Mouse (Mus musculus) megakaryocyte, embryonic 14.5 days (primary cell): ENCODE measurements around the gene Myh13. TPM values are rescaled to one million over a fixed set of nuclear protein-coding genes. Genes with fewer than 3 reads are reported as not detected.

Experiments
- H3K27me3 ChIP-seq: replicated peaks from 2 replicates; pipeline ENCODE3; 2012; ENCODE audit warnings: inconsistent platforms
- H3K36me3 ChIP-seq: replicated peaks from 2 replicates; pipeline ENCODE3; 2012; ENCODE audit warnings: low read length, inconsistent platforms, mixed read lengths
- H3K4me1 ChIP-seq: 2 replicates; pipeline ENCODE4 v1.6.1; 2012; ENCODE audit warnings: inconsistent platforms
- H3K4me3 ChIP-seq: replicated peaks from 2 replicates; pipeline ENCODE3; 2012; ENCODE audit warnings: moderate library complexity, mild to moderate bottlenecking, inconsistent platforms
- H3K9me3 ChIP-seq: 2 replicates; pipeline ENCODE4 v1.6.1; 2012; ENCODE audit warnings: inconsistent platforms
- FLI1 ChIP-seq: IDR thresholded peaks from 2 replicates; pipeline ENCODE4 v1.6.1; 2012; ENCODE audit warnings: low read length, inconsistent platforms, mixed read lengths
- GATA1 ChIP-seq: IDR thresholded peaks from 3 replicates; pipeline ENCODE4 v1.6.1; 2012; ENCODE audit warnings: mixed read lengths, low read length, inconsistent platforms, borderline replicate concordance
- polyA plus RNA-seq: library from polyadenylated mRNA; stranded (reverse); fragments of >175 nt; gene quantifications from 2 replicates; pipeline ENCODE4 v1.2.3, GENCODE M21; 2012; ENCODE audit warnings: low replicate concordance; ENCODE audit not compliant: insufficient read depth

Myh13 gene
- polyA plus RNA-seq: not detected in 2 replicates

DNA sequence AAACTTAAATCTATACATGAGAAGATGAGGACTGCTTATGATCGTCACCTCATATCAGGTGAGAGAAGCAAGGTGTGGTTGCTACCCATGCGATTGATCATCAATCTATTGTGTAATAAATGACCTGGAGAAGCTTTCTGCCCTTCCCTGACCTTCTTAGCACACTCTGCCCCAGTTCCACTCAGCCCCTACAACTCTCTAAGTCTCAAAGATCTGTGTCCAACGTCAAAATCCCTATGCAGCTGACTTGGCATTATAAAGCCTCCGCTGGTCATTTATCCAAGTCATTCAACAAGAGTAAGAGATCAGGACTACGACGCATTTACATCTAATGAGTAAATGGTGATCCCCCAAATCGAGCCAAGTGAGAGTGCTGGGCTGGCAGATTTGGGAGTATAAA is at the start of gene Myh13:
Gene Myh13, plus strand, starts transcription at position 301 of the 400 bp plus-strand sequence.
- Histone ChIP-seq H3K4me1 (no peaks in the 10 kb centered on the region), H3K36me3 (no peaks in the 10 kb centered on the region), H3K9me3 (no peaks in the 10 kb centered on the region), H3K4me3 (no peak within 1 kb of the TSS), H3K27me3 (no peaks in the 10 kb centered on the region)
- TF ChIP-seq FLI1: no peak

DNA sequence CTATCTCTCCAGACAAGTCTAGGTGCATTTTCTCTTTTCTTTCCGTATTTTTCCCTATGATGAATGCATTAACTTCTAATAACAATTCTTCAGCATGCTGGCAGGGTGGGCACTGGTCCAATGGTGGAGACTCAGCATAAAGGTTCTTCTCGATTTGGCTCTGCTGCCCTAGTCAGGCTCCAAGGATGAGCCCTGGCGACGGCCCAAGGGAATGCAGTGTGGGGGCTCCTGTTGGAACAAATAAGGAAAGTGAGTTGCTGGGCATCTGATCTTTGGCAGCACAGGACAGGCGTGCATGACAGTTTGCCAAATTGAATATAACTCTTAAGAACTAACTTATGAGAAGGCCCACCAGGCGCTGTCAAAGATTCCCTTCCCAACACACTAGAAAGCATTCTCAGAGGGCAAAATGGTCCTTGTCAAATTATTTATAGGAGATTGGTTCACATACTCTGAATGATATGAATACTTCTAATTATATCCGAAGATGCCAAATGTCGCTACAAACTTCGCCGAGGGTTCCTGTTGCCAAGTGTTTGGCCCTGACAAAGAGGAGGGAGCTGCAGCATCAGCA is 44.8 kb upstream of the Myh13 start, which contains the start of gene Myh8:
Gene Myh8, plus strand, starts transcription at position 524 of the 574 bp plus-strand sequence.
- Histone ChIP-seq H3K36me3 (no peaks in the 10 kb centered on the region), H3K9me3 (no peaks in the 10 kb centered on the region), H3K27me3 (no peaks in the 10 kb centered on the region), H3K4me3 (no peak within 1 kb of the TSS), H3K4me1 (no peaks in the 10 kb centered on the region)
- TF ChIP-seq FLI1 (no peak), GATA1 (no peak)

DNA sequence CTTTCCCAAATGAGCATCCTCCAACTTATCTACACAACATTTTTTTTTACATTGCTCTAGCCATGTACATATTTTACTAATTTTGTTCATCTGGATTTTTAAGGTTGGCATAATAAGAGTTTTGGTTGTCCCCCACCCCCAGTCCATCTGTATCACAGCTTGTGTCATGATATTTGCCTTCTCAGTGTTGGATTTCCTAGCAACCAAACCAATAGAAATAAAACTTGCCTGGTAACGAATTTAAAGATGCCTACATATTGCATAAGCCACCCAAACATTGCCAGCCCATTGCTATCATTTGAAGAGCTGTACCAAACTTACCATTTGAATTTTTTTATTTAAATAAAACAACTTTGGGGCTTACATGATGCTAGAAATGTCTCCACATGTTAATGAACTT is 28.0 kb upstream of the Myh13 start:
- Histone ChIP-seq H3K9me3 (peaks cover 22% of the 10 kb centered on the region), H3K36me3 (no peaks in the 10 kb centered on the region), H3K4me1 (no peaks in the 10 kb centered on the region), H3K27me3 (no peaks in the 10 kb centered on the region), H3K4me3 (no peak overlapping the region)
- TF ChIP-seq FLI1 (no peak), GATA1 (no peak)

DNA sequence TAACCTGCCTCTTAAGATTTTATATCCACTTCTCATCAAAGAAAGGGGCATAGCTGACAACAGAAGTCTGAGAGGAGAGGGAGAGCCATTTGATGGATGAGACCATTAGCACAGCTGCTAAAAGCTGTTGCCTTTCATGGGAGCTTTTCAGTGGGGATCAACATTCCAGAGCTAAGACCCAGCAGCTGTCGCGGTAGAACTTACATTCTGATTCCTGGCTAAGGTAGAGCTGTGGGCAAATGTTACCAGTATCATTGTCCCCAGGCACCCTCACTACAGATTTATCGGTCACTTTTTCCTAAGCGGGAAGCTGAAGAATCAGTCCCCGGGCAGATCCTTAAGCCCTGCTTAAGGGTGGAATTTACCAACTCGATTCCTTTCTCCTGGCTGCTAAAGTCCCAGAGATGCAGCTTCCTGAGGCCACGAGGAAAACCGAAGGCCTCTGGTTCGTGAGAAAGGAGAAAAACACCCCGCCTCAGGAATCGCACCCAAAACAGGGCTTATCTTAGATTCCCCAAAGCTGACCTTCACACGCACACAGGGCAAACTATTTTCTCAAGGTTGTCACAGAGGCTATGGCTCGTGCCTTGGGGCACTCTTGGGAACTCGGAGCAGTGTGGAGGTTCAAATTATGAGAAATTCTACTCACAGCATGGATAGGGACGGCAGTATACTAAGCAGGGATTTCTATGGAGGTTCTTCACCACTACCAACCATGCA is 7.6 kb upstream of the Myh13 start:
- H3K9me3 ChIP-seq: no peaks in the 10 kb centered on the region
- no peak for TF ChIP-seq FLI1
- TF ChIP-seq GATA1: no peak
- no peaks in the 10 kb centered on the region for H3K36me3 ChIP-seq
- no peak overlapping the region for H3K4me3 ChIP-seq
- H3K27me3 ChIP-seq: no peaks in the 10 kb centered on the region
- no peaks in the 10 kb centered on the region for H3K4me1 ChIP-seq

DNA sequence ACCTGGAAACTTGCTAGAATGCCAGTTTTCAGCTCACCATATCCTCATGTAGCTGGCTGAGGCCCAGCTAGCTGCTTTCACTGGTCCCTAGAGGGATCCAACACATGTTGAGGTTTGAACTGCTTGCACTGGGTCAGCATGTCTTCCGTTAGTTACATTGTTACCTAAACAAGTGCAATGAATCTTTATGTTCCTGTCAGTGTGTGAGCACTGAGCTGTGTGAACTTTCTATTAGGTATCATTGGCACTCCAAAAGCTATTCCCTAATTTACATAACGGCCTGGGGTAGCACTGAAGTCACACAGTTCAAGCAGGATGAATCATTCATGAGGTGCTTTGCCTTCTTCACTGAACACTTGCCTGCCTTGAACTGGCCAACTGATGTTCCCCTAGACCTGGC is 5.1 kb downstream of the Myh13 start:
- Histone ChIP-seq H3K27me3 (no peaks in the 10 kb centered on the region), H3K36me3 (no peaks in the 10 kb centered on the region), H3K4me1 (no peaks in the 10 kb centered on the region), H3K4me3 (no peak overlapping the region), H3K9me3 (no peaks in the 10 kb centered on the region)
- TF ChIP-seq GATA1: no peak

DNA sequence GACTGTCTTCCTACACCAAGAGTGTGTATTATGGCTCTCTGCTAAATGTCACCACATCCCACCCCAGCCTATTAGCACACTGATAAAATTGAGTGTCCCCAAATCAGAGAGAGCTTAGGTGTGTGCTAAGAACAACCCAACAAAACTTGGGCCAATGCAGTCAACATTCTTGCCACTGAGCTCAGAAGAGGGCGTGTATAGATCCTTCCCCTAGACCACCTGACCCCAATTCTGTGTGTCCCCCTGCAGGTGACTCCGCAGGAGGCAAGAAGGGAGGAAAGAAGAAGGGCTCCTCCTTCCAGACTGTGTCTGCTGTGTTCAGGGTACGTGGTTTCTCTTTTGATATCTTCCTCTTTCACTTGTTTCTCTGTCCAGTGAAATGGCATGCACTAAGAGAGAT is 23.1 kb downstream of the Myh13 start:
- no peak for TF ChIP-seq GATA1
- H3K4me1 ChIP-seq: no peaks in the 10 kb centered on the region
- peaks cover 5% of the 10 kb centered on the region for H3K27me3 ChIP-seq
- no peak overlapping the region for H3K4me3 ChIP-seq
- H3K36me3 ChIP-seq: no peaks in the 10 kb centered on the region
- H3K9me3 ChIP-seq: no peaks in the 10 kb centered on the region

DNA sequence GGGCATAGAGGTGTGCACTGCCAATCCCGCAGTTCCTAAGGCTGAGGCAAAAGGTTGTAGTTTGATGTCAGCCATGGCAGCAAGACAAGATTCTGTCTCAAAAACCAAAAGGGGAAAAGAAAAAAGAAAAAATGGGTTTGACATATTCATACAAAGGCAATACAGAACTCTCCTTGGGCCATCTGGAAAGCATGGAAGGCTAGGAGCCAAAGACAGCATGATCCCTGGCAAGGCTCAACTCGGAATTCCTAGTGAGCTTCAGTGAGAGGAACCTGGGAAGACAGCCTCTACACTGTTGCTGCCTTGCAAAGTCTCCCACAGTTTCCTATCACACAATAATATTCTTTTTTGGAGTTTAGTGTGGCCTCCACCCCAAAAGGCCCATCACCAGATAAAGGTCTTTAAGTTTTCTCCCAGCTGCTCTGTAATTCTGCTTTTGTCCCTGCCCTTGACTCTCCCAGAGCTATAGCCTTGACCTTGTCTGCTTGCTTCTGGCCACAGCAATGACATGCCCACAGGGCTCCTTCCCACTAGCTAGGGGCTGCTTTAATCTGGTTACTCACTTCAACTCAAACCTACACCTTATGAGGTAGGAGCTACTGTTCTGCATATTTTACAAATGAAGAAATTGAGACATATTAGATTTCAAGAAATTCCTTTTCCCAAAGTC is 23.9 kb downstream of the Myh13 start:
- no peaks in the 10 kb centered on the region for H3K9me3 ChIP-seq
- H3K4me1 ChIP-seq: no peaks in the 10 kb centered on the region
- H3K4me3 ChIP-seq: no peak overlapping the region
- peaks cover 9% of the 10 kb centered on the region for H3K27me3 ChIP-seq
- H3K36me3 ChIP-seq: no peaks in the 10 kb centered on the region
- TF ChIP-seq GATA1: no peak

DNA sequence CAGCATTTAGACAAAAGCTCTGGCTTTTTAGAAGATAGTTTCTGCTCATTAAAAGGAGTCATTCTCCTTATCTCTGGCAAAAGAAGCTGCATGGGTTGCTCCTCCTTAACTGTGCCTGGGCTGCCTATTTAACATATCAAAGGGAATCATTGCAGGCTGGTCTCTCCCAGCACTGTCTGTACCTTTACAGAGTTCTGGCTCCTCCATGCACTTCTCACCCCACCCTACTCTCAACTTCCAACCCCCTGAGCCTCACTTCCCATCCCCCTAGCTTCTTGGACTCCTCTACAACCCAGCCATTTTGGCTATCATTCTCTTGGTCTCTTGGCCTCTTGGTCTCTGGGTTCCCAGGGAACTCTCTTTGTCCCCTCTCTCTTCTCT is 24.4 kb downstream of the Myh13 start:
- no peaks in the 10 kb centered on the region for H3K9me3 ChIP-seq
- H3K27me3 ChIP-seq: peaks cover 9% of the 10 kb centered on the region
- H3K4me1 ChIP-seq: no peaks in the 10 kb centered on the region
- no peak for TF ChIP-seq FLI1
- no peaks in the 10 kb centered on the region for H3K36me3 ChIP-seq
- no peak overlapping the region for H3K4me3 ChIP-seq

DNA sequence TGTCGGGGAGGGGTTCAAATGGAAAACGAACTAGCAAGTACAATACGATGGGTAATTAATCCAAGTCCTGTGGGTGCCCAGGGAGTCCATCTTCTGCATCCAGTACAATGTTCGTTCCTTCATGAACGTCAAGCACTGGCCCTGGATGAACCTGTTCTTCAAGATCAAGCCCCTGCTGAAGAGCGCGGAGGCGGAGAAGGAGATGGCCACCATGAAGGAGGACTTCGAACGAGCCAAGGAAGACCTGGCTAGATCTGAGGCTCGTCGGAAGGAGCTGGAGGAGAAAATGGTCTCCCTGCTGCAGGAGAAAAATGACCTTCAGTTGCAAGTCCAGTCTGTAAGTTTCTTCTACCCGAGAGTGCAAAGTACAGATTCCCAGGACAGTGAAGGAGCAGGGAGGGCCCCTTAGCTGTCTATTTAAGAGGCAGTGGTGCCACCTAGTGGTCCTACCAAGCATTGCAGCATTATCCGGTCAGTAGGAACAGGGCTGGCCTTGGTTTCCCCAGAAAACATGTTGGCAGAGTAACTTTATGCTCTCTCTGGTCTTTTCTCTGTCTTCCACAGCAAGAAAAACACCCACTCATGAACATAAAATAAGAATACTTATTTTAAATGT is 28.8 kb downstream of the Myh13 start:
- peaks cover 13% of the 10 kb centered on the region for H3K27me3 ChIP-seq
- no peak overlapping the region for H3K4me3 ChIP-seq
- no peaks in the 10 kb centered on the region for H3K36me3 ChIP-seq
- H3K4me1 ChIP-seq: no peaks in the 10 kb centered on the region
- no peaks in the 10 kb centered on the region for H3K9me3 ChIP-seq
- no peak for TF ChIP-seq GATA1
- no peak for TF ChIP-seq FLI1

DNA sequence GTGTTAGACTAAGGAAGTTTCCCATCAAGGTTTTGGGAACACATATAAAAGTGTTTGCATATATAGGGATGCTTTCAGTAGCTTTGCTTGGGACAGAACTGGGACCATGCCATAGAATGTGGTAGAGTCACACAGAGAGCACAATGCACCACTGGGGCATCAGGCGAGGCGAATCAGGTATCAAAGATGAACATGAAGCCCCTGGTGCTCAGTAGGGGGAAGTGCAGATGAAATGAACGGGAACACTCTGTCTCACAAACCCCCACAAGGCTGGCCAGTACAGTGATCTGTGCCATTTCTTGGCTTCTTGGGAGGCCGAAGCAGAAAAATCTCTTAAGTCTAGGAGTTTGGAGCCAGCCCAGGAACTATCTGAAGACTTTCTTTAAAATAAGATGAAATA is 31.6 kb downstream of the Myh13 start:
- Histone ChIP-seq H3K36me3 (no peaks in the 10 kb centered on the region), H3K4me3 (no peak overlapping the region), H3K4me1 (no peaks in the 10 kb centered on the region), H3K9me3 (no peaks in the 10 kb centered on the region), H3K27me3 (peaks cover 12% of the 10 kb centered on the region)
- TF ChIP-seq FLI1 (no peak), GATA1 (no peak)

DNA sequence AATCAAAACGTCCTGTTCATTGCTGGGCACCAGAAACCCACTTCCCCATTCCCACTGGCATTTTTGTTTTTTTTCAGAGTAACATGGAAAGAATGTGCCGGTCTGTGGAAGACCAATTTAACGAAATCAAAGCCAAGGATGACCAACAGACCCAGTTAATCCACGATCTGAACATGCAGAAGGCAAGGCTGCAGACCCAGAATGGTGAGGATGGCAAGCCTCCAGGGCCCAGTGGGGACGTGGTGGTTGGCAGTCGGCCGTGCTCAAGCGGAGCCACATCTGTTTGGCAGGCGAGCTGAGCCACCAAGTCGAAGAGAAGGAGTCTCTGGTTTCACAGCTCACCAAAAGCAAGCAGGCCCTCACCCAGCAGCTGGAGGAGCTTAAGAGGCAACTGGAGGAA is 36.6 kb downstream of the Myh13 start:
- Histone ChIP-seq H3K27me3 (peaks cover 9% of the 10 kb centered on the region), H3K4me3 (no peak overlapping the region), H3K36me3 (no peaks in the 10 kb centered on the region), H3K9me3 (no peaks in the 10 kb centered on the region), H3K4me1 (no peaks in the 10 kb centered on the region)
- TF ChIP-seq FLI1 (no peak), GATA1 (no peak)
